Mouse (Mus musculus) frontal cortex, adult 2 months (tissue): ENCODE data around the gene Prpf40b. TPM values are rescaled to one million over a fixed set of nuclear protein-coding genes. Genes with fewer than 3 reads are reported as not detected.
A peak's percentile ranks its signal among the peaks of the same experiment; 100 is the strongest.

Experiments
- DNase-seq, 2 experiments: peaks; one replicate each; pipeline ENCODE4 v3.0.0; 2022; ENCODE audit warnings: low spot score in 1 of 2; ENCODE audit errors: extremely low spot score in 1 of 2
- polyA plus RNA-seq: library from polyadenylated mRNA; depleted of rRNA; stranded (reverse); fragments of >200 nt; gene quantifications from 2 replicates; pipeline ENCODE4 v1.2.3, GENCODE M21; 2012

Gene Prpf40b
- polyA plus RNA-seq, 1 experiment: 182 TPM

DNA sequence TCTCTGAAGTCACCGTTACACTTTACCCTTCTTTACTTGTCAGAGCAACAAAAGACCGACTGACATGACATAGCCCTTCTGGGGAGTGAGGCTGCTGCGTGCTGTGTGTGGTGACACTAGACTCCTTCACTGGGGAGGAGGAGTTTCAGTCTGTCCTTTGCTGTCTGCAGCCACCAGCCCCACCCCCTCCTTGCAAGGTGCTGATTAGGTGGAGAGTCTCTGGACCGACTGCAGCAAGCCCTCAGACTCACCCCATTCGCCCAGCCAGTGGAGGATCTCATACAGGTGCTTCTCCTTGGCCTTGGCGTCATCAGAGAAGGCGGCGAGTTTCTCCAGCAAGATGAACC is 9.7 kb upstream of the Prpf40b start:
- no peak for DNase-seq

DNA sequence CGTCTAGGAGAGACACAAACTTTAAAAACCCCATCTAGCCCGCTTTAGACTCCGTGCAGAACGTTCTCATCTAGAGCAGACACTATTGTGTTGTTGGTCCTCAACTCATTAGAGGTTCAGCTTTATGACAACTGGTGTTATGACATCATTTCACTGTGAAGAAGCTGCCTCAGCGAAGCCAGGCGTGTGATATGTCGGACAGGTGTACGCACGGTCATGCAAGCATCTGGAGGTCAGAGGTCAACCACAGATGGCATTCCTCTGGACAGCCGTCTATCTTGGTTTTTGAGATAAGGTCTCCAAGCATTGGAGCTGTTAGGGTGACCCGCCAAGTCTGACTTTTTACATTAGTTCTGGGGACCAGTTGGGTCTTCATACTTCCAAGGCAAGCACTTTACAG is 4.3 kb upstream of the Prpf40b start:
- no peak for DNase-seq

DNA sequence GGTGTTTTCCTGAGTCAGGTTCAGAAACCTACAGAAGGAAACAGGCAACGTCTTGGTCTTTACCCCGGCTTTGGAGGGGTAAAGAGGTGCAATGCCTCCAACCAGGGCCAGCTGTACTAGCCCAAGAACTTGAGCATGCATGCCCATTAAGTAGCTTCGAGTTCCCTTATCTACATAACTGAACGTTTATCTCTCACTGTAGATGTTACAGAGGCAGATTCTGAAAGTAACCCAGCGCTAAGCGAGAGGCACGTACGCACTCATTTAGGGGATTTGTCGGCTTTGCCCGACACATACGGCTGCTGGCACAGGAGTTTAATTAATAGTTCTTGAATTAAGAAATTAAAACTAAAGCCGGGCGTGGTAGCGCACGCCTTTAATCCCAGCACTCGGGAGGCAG is 600 bp upstream of the Prpf40b start:
- no peak for DNase-seq

DNA sequence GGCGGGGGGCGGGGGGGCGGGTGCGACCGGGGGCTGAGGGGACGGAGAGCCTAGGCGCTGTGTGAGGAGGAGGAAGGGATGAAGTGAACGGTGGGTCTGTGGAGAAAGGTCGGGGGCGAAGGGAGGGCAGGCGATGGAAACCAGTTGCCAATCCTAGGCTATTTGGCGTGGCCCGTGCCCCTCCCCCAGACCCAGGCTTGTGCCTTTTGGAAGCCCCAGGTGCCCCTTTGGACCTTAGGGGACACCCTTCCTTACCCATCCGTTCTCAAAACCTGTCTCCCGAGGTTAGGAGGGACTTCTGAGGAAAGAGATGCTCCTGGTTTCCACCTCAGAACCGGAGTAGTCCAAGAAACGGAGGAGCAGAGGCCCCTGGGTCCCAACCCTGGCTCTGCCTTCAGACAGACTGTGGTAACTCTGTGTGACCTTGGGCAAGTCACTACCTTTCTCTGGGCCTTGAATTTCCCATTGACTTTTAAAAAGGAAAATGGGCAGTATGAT is 646 bp downstream of the Prpf40b start, which contains the start of gene Fam186b:
Gene Fam186b (minus strand): TSS at position 405 of the 498 bp plus-strand sequence.
- no peak for DNase-seq

DNA sequence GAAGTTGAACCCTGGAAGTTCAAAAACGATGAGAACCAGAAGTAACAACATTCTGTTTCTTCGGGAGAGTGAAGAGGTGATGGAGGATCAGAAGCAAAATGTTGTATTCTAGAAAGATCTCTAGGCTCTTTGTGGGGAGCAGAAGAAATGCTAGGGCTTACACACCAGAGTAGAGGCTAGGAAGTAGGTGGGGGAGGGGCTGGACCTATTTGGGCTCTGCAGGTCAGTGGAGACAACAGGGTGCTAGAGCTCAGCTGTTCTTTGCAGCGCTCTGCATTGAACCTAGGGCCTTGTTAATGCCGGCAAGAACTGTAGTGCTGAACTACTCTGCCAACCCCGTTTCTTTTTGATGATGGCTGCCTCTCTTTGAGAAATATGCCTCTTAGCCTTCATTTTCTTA is 1.3 kb downstream of the Prpf40b start:
- no peak for DNase-seq

DNA sequence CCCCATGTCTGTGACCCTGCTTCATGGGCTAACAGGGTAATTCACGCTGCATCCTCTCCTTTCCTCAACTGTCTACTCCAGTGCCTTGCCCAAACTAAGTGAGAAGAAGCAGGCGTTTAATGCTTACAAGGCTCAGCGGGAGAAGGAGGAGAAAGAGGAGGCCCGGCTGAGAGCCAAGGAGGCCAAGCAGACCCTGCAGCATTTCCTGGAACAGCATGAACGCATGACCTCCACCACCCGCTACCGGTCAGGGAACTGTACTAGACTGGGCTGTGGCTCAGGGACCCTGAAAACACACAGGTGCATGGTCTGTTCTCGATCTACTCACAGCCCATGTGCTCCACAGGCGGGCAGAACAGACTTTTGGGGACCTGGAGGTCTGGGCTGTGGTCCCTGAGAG is 12.6 kb downstream of the Prpf40b start:
- no peak for DNase-seq

DNA sequence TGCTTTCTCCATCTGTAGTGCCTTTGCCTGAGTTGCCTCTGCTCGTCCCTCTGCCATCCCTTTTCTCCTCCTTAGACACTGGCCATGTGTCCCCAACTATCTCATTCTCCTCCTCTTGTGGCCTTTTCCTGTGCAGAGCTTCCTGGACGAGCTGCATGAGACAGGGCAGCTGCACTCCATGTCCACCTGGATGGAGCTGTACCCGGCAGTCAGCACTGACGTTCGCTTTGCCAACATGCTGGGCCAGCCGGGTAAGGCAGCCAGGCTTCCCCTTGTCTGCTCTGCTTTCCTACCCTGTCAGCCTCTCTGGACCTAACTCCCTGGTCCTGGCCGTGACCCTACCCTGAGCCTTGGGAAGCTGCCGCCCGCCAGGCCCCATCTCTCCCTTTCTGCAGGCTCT is 14.7 kb downstream of the Prpf40b start:
- no peak for DNase-seq

DNA sequence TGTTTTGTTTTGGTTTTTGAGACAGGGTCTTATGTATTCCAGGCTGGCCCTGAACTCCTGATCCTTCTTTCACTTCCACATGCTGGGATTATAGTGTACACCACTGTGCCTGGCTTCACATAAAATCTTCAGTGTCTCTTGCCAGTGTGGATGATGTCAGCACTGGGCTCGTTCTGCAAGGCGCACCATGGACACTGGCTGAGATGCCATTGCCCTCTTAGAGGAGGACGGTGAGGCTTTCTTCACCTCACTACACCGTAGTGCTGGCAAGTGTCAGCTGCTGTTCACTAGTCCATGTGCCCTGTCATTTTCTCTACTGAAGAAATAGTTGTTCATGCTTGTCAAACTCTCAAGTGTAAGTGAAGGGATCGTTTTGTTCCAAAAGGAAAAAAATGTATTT is 15.7 kb downstream of the Prpf40b start:
- DNase-seq: no peak

DNA sequence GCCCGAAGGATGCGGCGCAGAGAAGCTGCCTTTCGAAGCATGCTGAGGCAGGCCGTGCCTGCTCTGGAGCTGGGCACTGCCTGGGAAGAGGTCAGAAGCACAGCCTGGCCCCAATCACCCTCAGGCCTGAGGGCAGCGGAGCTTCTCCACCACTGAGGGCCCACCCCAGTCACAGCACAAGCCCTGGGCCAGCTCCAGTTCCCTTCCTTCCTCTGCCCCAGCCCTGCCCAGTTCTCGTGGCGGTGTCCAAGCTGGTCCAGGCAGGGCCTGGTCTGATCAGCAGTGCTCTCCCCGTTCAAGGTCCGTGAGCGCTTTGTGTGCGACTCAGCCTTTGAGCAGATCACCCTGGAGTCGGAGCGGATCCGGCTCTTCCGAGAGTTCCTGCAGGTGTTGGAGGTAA is 20.0 kb downstream of the Prpf40b start:
- no peak for DNase-seq

DNA sequence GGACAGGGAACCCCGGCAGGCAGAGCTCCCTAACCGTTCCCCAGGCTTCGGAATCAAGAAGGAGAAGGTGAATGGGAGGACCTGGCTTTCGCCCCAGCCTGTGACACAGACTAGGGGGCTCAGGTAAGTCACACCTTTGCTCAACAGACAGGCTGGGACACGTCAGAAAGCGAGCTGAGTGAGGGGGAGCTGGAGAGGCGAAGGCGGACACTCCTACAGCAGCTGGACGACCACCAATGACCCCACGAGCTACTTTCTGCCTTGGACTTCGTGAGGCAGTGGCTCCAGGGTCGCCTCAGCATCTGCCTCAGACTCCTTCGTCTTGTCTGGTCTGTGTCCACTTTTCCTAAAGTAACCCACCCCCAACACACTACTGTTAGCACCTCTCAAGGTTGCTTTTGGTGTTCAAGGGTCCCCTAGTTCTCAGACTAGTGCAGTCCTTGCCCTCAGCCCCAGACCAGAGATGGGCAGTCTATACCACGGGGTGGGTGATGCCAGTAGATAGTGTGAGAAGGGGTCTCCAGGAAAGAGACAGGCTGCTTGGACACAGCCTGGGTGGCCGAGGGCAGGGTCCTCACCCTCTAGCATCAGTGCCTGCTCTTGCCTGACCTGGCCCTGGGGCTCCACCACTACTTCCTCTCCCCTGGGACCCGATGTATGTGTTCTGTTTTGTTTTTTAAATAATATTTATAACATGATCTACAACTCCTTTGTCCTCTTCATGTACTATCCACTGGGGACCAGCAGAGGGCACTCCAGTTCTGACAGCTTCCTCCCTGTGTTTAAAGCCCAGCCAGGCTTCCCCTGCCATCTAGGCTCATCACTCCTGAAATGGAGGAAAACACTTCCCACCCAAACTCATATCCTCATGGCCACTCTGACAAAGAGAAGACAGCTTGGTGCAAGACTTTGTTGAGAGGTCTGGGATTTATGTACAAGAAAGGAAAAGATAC is 21.7 kb downstream of the Prpf40b start:
- peak; percentile 63 to 89 for DNase-seq

DNA sequence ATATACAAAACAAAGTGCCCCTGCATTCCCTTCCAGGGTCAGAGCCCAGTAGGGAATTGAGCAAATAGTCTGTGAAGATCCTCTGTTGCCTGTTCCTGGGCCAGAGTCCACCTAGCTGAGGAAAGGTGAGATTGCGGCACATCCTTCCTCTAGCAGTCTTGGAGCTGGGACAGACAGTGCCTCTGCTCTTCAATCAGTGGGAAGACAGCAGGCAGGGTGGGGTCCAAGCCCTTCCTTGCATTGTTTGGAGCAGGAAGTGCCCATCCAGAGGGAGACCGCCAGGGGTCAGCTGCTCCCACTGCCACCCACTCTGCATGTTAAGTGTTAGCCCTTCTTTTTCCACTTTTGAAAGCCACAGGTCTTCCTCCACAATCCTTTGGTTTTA is 22.4 kb downstream of the Prpf40b start:
- DNase-seq: no peak

DNA sequence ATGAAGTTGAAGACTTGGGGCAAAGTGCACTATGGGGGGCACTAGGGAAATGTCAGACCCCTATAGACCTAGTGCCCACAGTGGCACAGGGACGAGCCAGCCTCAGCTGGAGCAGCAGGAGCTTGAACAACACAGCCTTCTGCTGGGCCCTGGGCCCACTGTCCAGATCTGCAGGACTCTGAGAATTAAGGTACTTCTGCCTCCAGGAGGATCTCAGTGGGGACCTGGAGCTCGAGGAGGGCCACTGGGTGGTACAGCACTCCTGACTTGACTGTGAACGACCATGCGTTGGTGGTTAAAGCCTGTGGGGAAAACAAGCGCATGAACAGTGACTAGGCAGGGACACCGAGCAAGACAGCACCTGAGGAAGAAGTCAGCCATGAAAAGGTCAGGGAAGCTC is 23.2 kb downstream of the Prpf40b start:
- no peak for DNase-seq

DNA sequence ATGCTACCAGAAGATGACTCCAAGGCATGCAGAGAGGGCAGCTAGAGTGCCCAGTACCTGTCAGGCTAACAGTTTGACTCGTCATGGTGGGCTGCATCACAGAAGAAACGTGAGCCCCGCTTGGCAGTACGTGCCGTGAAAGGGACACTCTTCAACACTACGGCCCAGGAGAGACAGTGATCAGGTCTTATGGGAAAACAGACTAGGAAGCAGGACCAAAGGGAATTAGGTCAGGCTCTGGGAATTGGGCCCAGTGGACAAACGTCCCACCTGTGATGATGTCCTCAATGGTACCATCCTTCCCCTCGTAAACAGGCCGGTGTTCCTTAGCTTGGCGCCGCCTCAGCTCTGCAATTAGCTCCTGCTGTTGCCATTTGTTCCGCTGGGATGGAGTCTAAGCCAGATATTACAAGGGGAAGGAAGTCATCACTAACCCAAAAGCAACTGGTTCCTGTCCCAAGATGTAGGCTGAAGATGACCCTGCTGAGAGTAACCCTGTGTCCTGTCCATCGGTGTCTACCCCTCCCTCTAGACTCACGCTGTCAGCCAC is 24.0 kb downstream of the Prpf40b start:
- DNase-seq: no peak

DNA sequence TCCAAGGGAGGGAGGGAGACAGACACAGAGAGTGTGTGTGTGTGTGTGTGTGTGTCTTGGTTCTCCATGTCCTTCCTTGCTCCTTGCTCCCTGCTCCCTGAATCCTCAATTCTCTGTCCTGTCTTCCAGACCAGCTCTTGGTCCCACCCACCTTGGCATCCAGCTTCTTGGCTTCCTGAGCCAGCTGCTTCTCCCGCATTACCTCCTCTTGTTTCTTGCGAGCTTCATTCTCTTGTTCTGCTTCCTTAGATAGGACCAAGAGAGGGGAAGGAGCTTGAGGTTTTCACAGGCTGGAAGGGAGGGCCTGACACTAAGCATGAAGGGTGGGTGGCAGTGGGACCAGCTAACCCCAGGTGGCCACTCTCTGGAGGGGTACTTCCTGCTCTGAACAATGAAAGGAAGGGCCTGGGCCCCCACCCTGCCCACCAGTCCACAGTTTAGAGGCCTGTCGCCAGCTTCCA is 24.6 kb downstream of the Prpf40b start:
- no peak for DNase-seq

DNA sequence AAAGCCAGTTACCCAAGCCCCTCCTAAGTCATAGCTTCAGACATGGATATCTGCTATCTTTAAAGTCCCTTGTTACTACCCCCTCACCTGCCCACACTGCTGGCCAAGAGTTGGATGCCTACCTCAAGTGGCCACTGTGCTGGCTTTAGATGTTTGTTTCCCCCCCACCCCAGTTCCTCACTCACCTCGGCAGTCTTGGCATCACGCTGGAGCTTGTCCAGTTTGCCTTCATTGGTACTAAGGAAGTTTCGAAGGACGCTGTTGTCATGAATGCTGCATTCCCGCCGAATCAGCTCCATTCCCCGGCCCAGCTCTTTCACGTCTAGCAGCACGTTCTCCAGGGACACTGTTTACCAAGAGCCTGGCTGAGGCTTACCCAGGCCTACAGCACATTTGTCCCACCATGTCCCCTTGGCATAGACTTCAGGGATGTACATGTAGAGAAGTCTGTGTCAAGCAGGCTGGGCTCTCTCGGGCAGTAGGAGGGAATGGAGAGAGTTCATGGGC is 25.3 kb downstream of the Prpf40b start:
- DNase-seq: no peak

DNA sequence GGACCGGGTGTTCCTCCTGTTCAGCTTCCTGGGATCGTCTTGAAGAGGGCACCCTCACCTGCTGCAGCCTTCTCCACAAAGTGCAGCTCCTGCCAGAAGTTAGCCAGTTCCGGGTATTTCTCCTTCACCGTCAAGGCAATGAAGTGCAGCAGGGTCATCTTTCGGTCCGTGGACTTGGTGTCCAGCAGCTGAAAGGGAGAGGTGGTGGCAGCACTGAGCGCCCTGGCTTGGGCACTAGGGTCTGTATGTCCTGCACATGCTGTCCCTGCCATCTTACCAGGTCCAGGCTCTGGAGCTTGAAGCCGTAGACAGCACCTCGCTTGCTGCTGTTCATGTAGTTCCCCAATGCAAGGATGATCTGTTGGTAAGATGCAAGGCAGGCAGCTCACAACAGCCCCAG is 26.1 kb downstream of the Prpf40b start:
- DNase-seq: no peak

DNA sequence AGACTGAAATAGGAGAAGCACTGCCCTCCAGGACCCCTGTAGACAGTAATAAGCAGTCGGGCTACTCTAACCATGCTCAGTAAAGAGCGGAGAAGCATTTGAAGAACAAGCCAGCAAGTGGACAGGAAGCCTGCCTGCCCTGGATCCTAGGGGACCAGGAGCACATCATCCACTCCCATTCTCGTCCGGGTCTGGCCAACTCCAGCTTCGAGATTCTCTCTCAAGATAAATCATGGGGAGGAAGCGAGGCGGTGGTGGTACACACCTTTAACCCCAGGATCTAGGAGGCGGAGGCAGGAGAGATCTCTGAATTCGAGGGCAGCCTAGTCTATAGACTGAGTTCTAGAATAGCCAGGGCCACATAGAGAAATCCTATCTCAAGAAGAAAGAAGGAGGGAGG is 29.3 kb downstream of the Prpf40b start:
- no peak for DNase-seq

DNA sequence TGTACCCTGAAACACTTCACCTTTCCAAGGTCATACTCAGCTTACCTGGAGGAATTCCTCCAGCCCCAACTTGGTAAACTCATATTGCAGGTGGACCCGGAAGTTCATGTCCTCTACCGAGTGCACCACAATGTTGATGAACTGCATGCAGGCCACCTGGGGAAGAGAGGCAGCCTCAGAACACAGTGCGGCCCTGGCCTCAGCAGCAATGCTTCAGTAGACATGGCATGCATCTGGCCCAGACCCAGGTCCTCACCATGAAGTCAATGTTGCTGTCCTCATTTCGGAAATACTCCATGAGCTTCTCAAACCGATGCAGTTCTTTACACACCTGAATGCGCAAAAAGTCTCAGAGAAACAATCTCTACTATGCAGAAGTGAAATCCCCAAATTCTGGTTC is 30.7 kb downstream of the Prpf40b start:
- no peak for DNase-seq

DNA sequence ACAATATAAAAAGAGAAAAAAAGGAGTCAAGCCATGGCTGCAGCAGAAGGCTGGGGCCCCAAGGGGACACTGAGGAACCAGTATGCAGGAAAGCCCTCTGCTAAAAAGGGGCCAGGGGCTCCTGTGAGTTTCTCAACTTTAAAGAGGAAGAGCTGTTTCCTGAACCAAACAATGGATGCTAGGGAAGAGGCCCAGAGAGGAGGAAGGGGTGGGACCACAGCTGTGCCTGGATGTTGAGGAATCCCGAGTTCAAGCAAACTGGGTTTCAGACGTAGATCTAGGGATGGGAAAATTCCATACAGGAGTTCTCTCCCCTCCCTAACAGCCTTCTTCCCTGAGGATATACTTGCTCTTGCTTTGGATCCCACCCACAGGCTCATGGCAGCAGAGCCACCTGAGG is 31.5 kb downstream of the Prpf40b start:
- DNase-seq: no peak

DNA sequence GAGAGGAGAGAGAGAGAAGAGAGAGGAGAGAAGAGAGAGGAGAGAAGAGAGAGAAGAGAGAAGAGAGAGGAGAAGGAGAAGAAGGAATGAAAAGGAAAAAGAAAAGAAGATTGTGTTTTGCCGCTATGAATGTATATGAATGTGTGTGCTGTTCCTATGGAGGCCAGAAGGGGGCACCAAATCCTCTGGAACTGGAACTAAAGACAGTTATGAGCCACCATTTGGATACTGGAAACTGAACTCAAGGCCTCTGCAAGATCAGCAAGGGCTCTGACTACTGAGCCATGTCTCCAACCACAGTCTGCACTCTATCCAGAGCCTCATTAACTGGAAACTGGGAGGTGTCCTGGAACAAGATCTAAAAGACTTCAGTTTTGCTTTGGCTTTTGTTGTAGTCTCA is 32.1 kb downstream of the Prpf40b start:
- DNase-seq: no peak

DNA sequence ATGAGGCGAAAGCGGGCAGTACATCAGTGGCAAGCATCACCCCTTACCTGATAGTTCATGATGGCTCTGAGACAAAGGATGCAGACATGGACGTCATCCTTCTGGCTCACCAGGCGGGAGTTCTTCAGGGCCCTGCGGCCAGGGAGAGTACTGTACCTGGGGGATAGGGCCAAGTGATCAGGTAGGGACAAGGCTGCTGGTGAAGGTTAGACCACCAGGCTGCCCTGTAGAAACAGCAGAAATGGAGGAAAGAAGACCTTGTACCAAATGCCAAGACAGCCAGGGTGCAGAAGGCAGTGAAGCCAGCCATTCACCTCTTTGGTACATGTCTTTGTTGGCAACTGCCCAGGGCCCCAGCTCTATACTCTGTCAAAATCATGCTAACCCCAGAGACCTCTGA is 33.1 kb downstream of the Prpf40b start:
- no peak for DNase-seq

DNA sequence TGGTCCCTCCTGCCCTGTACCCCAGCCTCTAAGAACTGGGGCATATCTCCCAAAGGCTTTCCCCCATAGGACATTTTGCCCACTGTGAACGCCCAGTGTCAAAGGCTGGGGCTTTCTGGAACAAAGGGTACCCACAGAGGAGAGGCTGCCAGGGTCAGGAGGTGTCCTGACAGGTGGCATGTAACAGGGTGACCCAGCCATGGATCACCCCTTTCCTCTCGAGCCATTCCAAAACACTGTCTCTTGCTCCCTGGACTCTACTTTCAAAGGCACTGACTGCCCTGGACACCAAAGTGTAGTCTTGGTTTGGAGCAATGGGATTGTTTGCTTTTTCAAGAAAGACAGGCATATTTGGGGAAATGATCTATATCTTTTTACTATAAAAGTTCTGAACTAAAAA is 35.4 kb downstream of the Prpf40b start:
- no peak for DNase-seq
